Mouse (Mus musculus): ENCODE measurements at regions not wholly inside any gene's neighbourhood (a gene's known extent, or its start where the extent isn't known, plus 50 kb on each side); places are given as distances from the start of the nearest gene placed in this dataset.
"Not testable (repeated sequence)": the region's sequence is repeated elsewhere in the genome, so short reads cannot be mapped to it uniquely, and the experiment has no call there.

DNA sequence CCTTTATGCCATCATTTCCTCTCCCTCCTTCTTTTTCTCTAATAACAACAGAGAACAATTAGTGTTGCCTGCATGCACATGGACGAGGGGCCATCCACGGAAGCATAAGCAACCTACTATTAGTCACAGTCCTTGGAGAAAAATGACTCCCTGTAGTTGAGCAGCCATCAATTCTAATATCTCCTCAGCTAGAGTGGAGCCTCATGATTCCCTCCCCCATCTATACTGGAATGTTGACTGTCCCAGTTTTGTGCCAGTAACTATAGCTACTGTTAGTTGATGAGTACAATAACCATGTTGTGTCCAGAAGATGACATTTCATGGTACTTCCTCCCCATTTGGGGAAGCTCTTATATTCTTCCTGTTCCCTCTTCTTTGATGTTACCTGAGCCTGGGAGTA lies 64.3 kb upstream of the Rtn4 start:
- dilution Hi-C loops (cut with MboI; ENCODE audit: extremely low pct_ligation_motif_present, extremely low pct_unique_long_range_greater_than_20kb, low sequenced_read_pairs) = no loop called here
- TF ChIP-seq USF2 (conservative IDR thresholded peaks at IDR 0.05; ENCODE audit: low read depth, low read length) (no peak), NELFE (IDR thresholded peaks at IDR 0.05; ENCODE audit: low read depth, low read length) (no peak), UBTF (IDR thresholded peaks at IDR 0.05; ENCODE audit: low read depth, low read length) (no peak), CHD2 (IDR thresholded peaks at IDR 0.05; ENCODE audit: low read length) (no peak), TCF12 (IDR thresholded peaks at IDR 0.05; ENCODE audit: low read depth, low read length) (no peak)
- Histone ChIP-seq H3K4me3 (replicated peaks in 1 of 3; ENCODE audit: low read depth in 2 of 3, low read length in 2 of 3, poor library complexity in 1 of 3) (no peak overlapping the region), H3K4me1 (ENCODE audit: control insufficient read depth in 1 of 2, insufficient read depth in 2 of 2) (no peaks in the 10 kb centered on the region), H3K27ac (ENCODE audit: insufficient read depth, low read depth) (no peak overlapping the region), H3K9ac (ENCODE audit: insufficient read depth, low read depth) (no peak overlapping the region), H3K79me2 (replicated peaks; ENCODE audit: control insufficient read depth, extremely low read depth, insufficient read depth, poor library complexity, severe bottlenecking) (no peaks in the 10 kb centered on the region), H3K9me3 (replicated peaks; ENCODE audit: low read length) (no peaks in the 10 kb centered on the region), H3K27me3 (replicated peaks) (no peaks in the 10 kb centered on the region), H3K36me3 (replicated peaks in 1 of 2; ENCODE audit: control insufficient read depth in 1 of 2, insufficient read depth in 1 of 2, low read length in 1 of 2) (no peaks in the 10 kb centered on the region), H3K4me2 (ENCODE audit: insufficient read depth, low read depth, poor library complexity, severe bottlenecking) (no peak overlapping the region)
- DNase-seq (ENCODE audit: extremely low read depth) = no peak
- in situ Hi-C loops (cut with MboI; ENCODE audit: low pct_ligation_motif_present, low pct_unique_long_range_greater_than_20kb, low sequenced_read_pairs) = loop anchor here (10.0 kb wide), 1 partner anchor 54 kb away; no protein-coding TSS in a partner anchor

DNA sequence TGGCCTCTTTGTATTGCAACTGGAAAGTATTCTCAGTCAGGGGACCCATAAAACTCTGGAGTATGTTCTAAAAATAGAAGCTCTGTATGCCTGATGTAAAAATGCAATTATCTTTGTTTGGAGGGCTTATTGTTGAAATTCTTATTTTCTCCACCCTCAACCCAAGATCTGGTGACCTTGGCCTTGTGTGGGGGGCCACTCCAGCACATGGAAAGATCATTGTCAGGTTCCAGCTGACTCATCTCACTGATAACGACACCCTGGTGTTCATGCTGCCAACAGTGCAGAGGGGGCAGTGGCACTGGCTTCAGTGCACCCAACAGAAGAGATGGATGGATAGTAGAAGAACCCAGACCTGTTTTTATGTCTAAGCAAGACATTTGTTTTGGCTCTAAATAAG lies 60.3 kb upstream of the Rtn4 start:
- Histone ChIP-seq H3K4me3 (replicated peaks in 1 of 3; ENCODE audit: low read depth in 2 of 3, low read length in 2 of 3, poor library complexity in 1 of 3) (no peak overlapping the region), H3K27ac (ENCODE audit: insufficient read depth, low read depth) (no peak overlapping the region), H3K9ac (ENCODE audit: insufficient read depth, low read depth) (no peak overlapping the region), H3K4me1 (ENCODE audit: control insufficient read depth in 1 of 2, insufficient read depth in 2 of 2) (0 out of 4 replicates have a peak, but pooled peaks cover 0 to 3% of the 10 kb centered on the region in 2 experiments), H3K4me2 (ENCODE audit: insufficient read depth, low read depth, poor library complexity, severe bottlenecking) (no peak overlapping the region), H3K79me2 (replicated peaks; ENCODE audit: control insufficient read depth, extremely low read depth, insufficient read depth, poor library complexity, severe bottlenecking) (no peaks in the 10 kb centered on the region), H3K27me3 (replicated peaks) (no peaks in the 10 kb centered on the region), H3K9me3 (replicated peaks; ENCODE audit: low read length) (no peaks in the 10 kb centered on the region), H3K36me3 (replicated peaks in 1 of 2; ENCODE audit: control insufficient read depth in 1 of 2, insufficient read depth in 1 of 2, low read length in 1 of 2) (no peaks in the 10 kb centered on the region)
- dilution Hi-C loops (cut with MboI; ENCODE audit: extremely low pct_ligation_motif_present, extremely low pct_unique_long_range_greater_than_20kb, low sequenced_read_pairs) (no loop called here), in situ Hi-C loops (cut with MboI; ENCODE audit: low pct_ligation_motif_present, low pct_unique_long_range_greater_than_20kb, low sequenced_read_pairs) (no loop called here)
- TF ChIP-seq IRF4 (IDR thresholded peaks at IDR 0.05; ENCODE audit: low read depth, low read length) (no peak), ELF1 (IDR thresholded peaks at IDR 0.05; ENCODE audit: low read depth, low read length) (no peak), MAFK (IDR thresholded peaks at IDR 0.05; ENCODE audit: insufficient replicate concordance, low read length) (no peak), CHD1 (IDR thresholded peaks at IDR 0.05; ENCODE audit: low read depth, low read length) (no peak), MAZ (IDR thresholded peaks at IDR 0.05; ENCODE audit: low read depth, low read length) (no peak), UBTF (IDR thresholded peaks at IDR 0.05; ENCODE audit: low read depth, low read length) (no peak), ZMIZ1 (IDR thresholded peaks at IDR 0.05; ENCODE audit: low read depth, low read length) (no peak), ZC3H11A (IDR thresholded peaks at IDR 0.05; ENCODE audit: low read depth, low read length) (no peak)
- DNase-seq (ENCODE audit: extremely low read depth) = no peak

- dilution Hi-C loops (cut with MboI; ENCODE audit: extremely low pct_ligation_motif_present, extremely low pct_unique_long_range_greater_than_20kb, low sequenced_read_pairs); H3K9me3 ChIP-seq (replicated peaks; ENCODE audit: low read length); H3K4me1 ChIP-seq (ENCODE audit: control insufficient read depth in 1 of 2, insufficient read depth in 2 of 2); H3K9ac ChIP-seq (ENCODE audit: insufficient read depth, low read depth); H3K4me2 ChIP-seq (ENCODE audit: insufficient read depth, low read depth, poor library complexity, severe bottlenecking); H3K27ac ChIP-seq (ENCODE audit: insufficient read depth, low read depth); H3K27me3 ChIP-seq (replicated peaks); H3K4me3 ChIP-seq (replicated peaks in 1 of 3; ENCODE audit: low read depth in 2 of 3, low read length in 2 of 3, poor library complexity in 1 of 3); DNase-seq (ENCODE audit: extremely low read depth); in situ Hi-C loops (cut with MboI; ENCODE audit: low pct_ligation_motif_present, low pct_unique_long_range_greater_than_20kb, low sequenced_read_pairs); H3K79me2 ChIP-seq (replicated peaks; ENCODE audit: control insufficient read depth, extremely low read depth, insufficient read depth, poor library complexity, severe bottlenecking); H3K36me3 ChIP-seq (replicated peaks in 1 of 2; ENCODE audit: control insufficient read depth in 1 of 2, insufficient read depth in 1 of 2, low read length in 1 of 2): not testable (repeated sequence)
Measured at GRCm38 (mm10) chr11:29633288-29633687, 59.5 kb upstream of the Rtn4 start.

All from CH12.LX (cell line).